Mouse (Mus musculus) erythroblast, adult 5-6 weeks (primary cell): ENCODE results near the gene Trim61. TPM values are rescaled to one million over a fixed set of nuclear protein-coding genes. Genes with fewer than 3 reads are reported as not detected.
"Not testable (repeated sequence)": the region's sequence is repeated elsewhere in the genome, so short reads cannot be mapped to it uniquely, and the experiment has no call there.

ENCODE experiments used
- ATAC-seq: replicated peaks from 2 replicates; pipeline ENCODE4 v1.8.0; 2016; ENCODE audit warnings: moderate number of reproducible peaks, mild to moderate bottlenecking, moderate TSS enrichment, inconsistent platforms; ENCODE audit not compliant: poor library complexity, low FRiP score, severe bottlenecking
- total RNA-seq, 2 experiments: library from RNA; stranded (forward) in 1 of 2; stranded (reverse) in 1 of 2; fragments of 150-400 nt in 1 of 2; fragments of 200-764, 138-1000 nt in 1 of 2; gene quantifications; 2 replicates each; pipeline versions ENCODE4 v1.2.3 to v1.2.4; 2015 to 2017; ENCODE audit warnings: low replicate concordance in 2 of 2

Gene Trim61
- total RNA-seq, 2 experiments from 2014 or later, result not detected

GRCm38 (mm10) chr8:65007616-65008015, 10.7 kb downstream of the Trim61 start:
- not testable (repeated sequence) for ATAC-seq

- no peak for ATAC-seq
These were observed 19.4 kb downstream of the Trim61 start for GRCm38 (mm10) chr8:64998806-64999365.

GRCm38 (mm10) chr8:64987731-64988130, 30.6 kb downstream of the Trim61 start, which contains the start of gene Trim75:
Trim75 (minus strand) TSS chr8:64987831.
- ATAC-seq, result no peak

GRCm38 (mm10) chr8:64983150-64983897, 35.0 kb downstream of the Trim61 start:
- no peak for ATAC-seq

Other genes starting within 250 kb of the Trim61 start
- 4.8 and 5.0 TPM in 2 replicates for gene Klhl2, start 168.5 kb downstream of the Trim61 start, total RNA-seq (2015; ENCODE audit: low replicate concordance)
- 3.1 and 3.6 TPM in 2 replicates for gene Klhl2, start 168.5 kb downstream of the Trim61 start, total RNA-seq (2017; ENCODE audit: low replicate concordance)
- 10.9 and 14.6 TPM in 2 replicates for gene Tmem192, start 71.3 kb downstream of the Trim61 start, total RNA-seq (2015; ENCODE audit: low replicate concordance)
- gene Tmem192, start 71.3 kb downstream of the Trim61 start, total RNA-seq (2017; ENCODE audit: low replicate concordance), result 0.56 and 1.7 TPM in 2 replicates
- gene Trim75, start 30.7 kb downstream of the Trim61 start, total RNA-seq (2015; ENCODE audit: low replicate concordance), result not detected in 2 replicates
- gene Trim75, start 30.7 kb downstream of the Trim61 start, total RNA-seq (2017; ENCODE audit: low replicate concordance), result not detected in 2 replicates
- gene Trim60, start 61 bp upstream of the Trim61 start, total RNA-seq (2015; ENCODE audit: low replicate concordance), result not detected in 2 replicates
- gene Trim60, start 61 bp upstream of the Trim61 start, total RNA-seq (2017; ENCODE audit: low replicate concordance), result not detected in 2 replicates
- not detected in 2 replicates for gene Apela, start 18.8 kb upstream of the Trim61 start, total RNA-seq (2015; ENCODE audit: low replicate concordance)
- not detected in 2 replicates for gene Apela, start 18.8 kb upstream of the Trim61 start, total RNA-seq (2017; ENCODE audit: low replicate concordance)
- gene Gm10663, start 56.5 kb upstream of the Trim61 start, total RNA-seq (2015; ENCODE audit: low replicate concordance), result not detected in 2 replicates
- gene Gm10663, start 56.5 kb upstream of the Trim61 start, total RNA-seq (2017; ENCODE audit: low replicate concordance), result not detected in 2 replicates
- gene BC030870, start 111.0 kb upstream of the Trim61 start, total RNA-seq (2015; ENCODE audit: low replicate concordance), result not detected in 2 replicates
- not detected in 2 replicates for gene BC030870, start 111.0 kb upstream of the Trim61 start, total RNA-seq (2017; ENCODE audit: low replicate concordance)